ENCODE assay signal across 9 mouse cellular contexts in genomic region chr5:124093120-124093794, GRCm38 (mm10). TPM values are rescaled to one million over a fixed set of nuclear protein-coding genes. Genes with fewer than 3 reads are reported as not detected.
DNase-seq lines count a peak whose midpoint lies in the region; ATAC-seq and TF ChIP-seq lines count a peak whose summit lies in the region.
"Had no signal": no experiment of that assay in that cellular context is flagged by ENCODE, and none has a peak within 500 bp of the region (broad histone marks: within the 10 kb centered on the region; RNA-seq: fewer than 3 reads in every experiment).

No protein-coding gene starts in this region.

- H3K36me3 ChIP-seq in forebrain, embryonic 16.5 days (ENCODE audit: control insufficient read depth, insufficient read depth) = no peaks in the 10 kb centered on the region

- peak; percentile 74 for DNase-seq in layer of hippocampus, adult 11-12 months (ENCODE audit: low spot score)
- no peak for DNase-seq in layer of hippocampus, adult 9-10 months (ENCODE audit: low spot score)
- peak; percentile 50 to 60 for DNase-seq in kidney, postnatal 4 days
- DNase-seq in T-cell, adult 2 months (ENCODE audit: low spot score) = no peak
- no peak for DNase-seq in spleen, adult 18-20 months

- peaks cover 4% of the 10 kb centered on the region for H3K4me1 ChIP-seq in bone marrow, adult 2 months (ENCODE audit: control insufficient read depth, insufficient read depth, low read length)
- H3K4me1 ChIP-seq in forebrain, embryonic 16.5 days (replicated peaks; ENCODE audit: control insufficient read depth, insufficient read depth, low read length) = peaks cover 14% of the 10 kb centered on the region
- H3K4me1 ChIP-seq in olfactory bulb, adult 2 months (ENCODE audit: control insufficient read depth, insufficient read depth, low read length) = peaks cover 32% of the 10 kb centered on the region

- no peak for TF ChIP-seq CTCF in bone marrow, adult 2 months (IDR thresholded peaks at IDR 0.05; ENCODE audit: control insufficient read depth, insufficient read depth, low read length)
- TF ChIP-seq CTCF in olfactory bulb, adult 2 months (IDR thresholded peaks at IDR 0.05; ENCODE audit: insufficient read depth, low read depth, low read length) = no peak

- TF ChIP-seq POLR2A in bone marrow, adult 2 months (IDR thresholded peaks at IDR 0.05; ENCODE audit: borderline replicate concordance, control insufficient read depth, low read depth, low read length) = no peak
- no peak for TF ChIP-seq POLR2A in olfactory bulb, adult 2 months (IDR thresholded peaks at IDR 0.05; ENCODE audit: insufficient read depth, low read depth, low read length)

- H3K27me3 ChIP-seq in forebrain, embryonic 16.5 days (replicated peaks; ENCODE audit: control insufficient read depth, insufficient read depth, low read length) = peaks cover 2% of the 10 kb centered on the region; the same call in 1 of the 2 replicates

- WGBS in bone marrow, adult 2 months = 72% methylated on average over 11 of the region's 11 CpGs
- whole genome bisulfite sequencing in forebrain, embryonic 16.5 days = 63% methylated on average over 11 of the region's 11 CpGs
- 45% methylated on average over 11 of the region's 11 CpGs for WGBS in olfactory bulb, adult 2 months

- peak overlapping the region; percentile 47; the same call in 1 of the 2 replicates for H3K27ac ChIP-seq in bone marrow, adult 2 months (ENCODE audit: control insufficient read depth, insufficient read depth, low read depth, low read length, poor library complexity)
- no peak overlapping the region for H3K27ac ChIP-seq in forebrain, embryonic 16.5 days (ENCODE audit: low read length)
- no peak overlapping the region for H3K27ac ChIP-seq in olfactory bulb, adult 2 months (ENCODE audit: insufficient read depth, low read depth, low read length)

- H3K4me3 ChIP-seq in bone marrow, adult 2 months (replicated peaks; ENCODE audit: control insufficient read depth, low read depth, low read length) = no peak overlapping the region
- H3K4me3 ChIP-seq in forebrain, embryonic 16.5 days (replicated peaks; ENCODE audit: low read length) = no peak overlapping the region
- H3K4me3 ChIP-seq in olfactory bulb, adult 2 months (ENCODE audit: insufficient read depth, low read depth, low read length) = peak overlapping the region; percentile 16; the same call in 1 of the 2 replicates

- H3K9me3 ChIP-seq in forebrain, embryonic 16.5 days (ENCODE audit: control insufficient read depth, low read length) = no peaks in the 10 kb centered on the region
- H3K9me3 ChIP-seq: megakaryocyte, embryonic 14.5 days had no signal

- no peak overlapping the region for H3K4me2 ChIP-seq in forebrain, embryonic 16.5 days (ENCODE audit: low read length)

- no peak overlapping the region for H3K9ac ChIP-seq in forebrain, embryonic 16.5 days (replicated peaks; ENCODE audit: low read depth, low read length)

- 0 out of 2 replicates have a peak, but pooled peaks have one; percentile 14 for ATAC-seq in forebrain, embryonic 16.5 days

RNA-seq across cellular contexts. Expression of gene Abcb9, which starts 2.3 kb away (rescaled TPM):
- 5.9 and 7.4 TPM in 2 replicates for polyA plus RNA-seq in bone marrow, adult 2 months (2011; ENCODE audit: insufficient read depth, insufficient read length, low replicate concordance, missing spikeins)
- polyA plus RNA-seq in forebrain, embryonic 16.5 days (2015; fragmentation: Nextera tagmentation; extraction: Ambion mirVana) = 11.3 and 13.4 TPM in 2 replicates
- not detected in 2 replicates for polyA plus RNA-seq in olfactory bulb, adult 2 months (2012; ENCODE audit: insufficient read depth, insufficient read length, low replicate concordance, missing spikeins)

RNA-seq across cellular contexts. Expression of gene Ogfod2, which starts 18.8 kb away (rescaled TPM):
- 14.8 and 35.5 TPM in 2 replicates for polyA plus RNA-seq in bone marrow, adult 2 months (2011; ENCODE audit: insufficient read depth, insufficient read length, low replicate concordance, missing spikeins)
- 37.4 and 38.6 TPM in 2 replicates for polyA plus RNA-seq in forebrain, embryonic 16.5 days (2015; fragmentation: Nextera tagmentation; extraction: Ambion mirVana)
- not detected in 2 replicates for polyA plus RNA-seq in olfactory bulb, adult 2 months (2012; ENCODE audit: insufficient read depth, insufficient read length, low replicate concordance, missing spikeins)

RNA-seq across cellular contexts. Expression of gene Arl6ip4, which starts 22.6 kb away (rescaled TPM):
- polyA plus RNA-seq in bone marrow, adult 2 months (2011; ENCODE audit: insufficient read depth, insufficient read length, low replicate concordance, missing spikeins) = 72.3 and 112 TPM in 2 replicates
- 66.1 and 71.0 TPM in 2 replicates for polyA plus RNA-seq in forebrain, embryonic 16.5 days (2015; fragmentation: Nextera tagmentation; extraction: Ambion mirVana)
- polyA plus RNA-seq in olfactory bulb, adult 2 months (2012; ENCODE audit: insufficient read depth, insufficient read length, low replicate concordance, missing spikeins) = not detected in 2 replicates

Comparison
In these comparisons a context has a peak if more than half of its experiments do, and no peak if none do; other contexts are left out.
1. DNase-seq: peak in layer of hippocampus, adult 11-12 months (single experiment) and kidney, postnatal 4 days (2 of 2); none in layer of hippocampus, adult 9-10 months (single experiment), T-cell, adult 2 months (single experiment) and spleen, adult 18-20 months (0 of 2).